Mouse (Mus musculus) ES-E14 (cell line): ENCODE measurements at regions not wholly inside any gene's neighbourhood (a gene's known extent, or its start where the extent isn't known, plus 50 kb on each side); places are given as distances from the start of the nearest gene placed in this dataset.

Experiments
- DNase-seq: peaks from one replicate; pipeline ENCODE4 v3.0.0-alpha.2; 2013; ENCODE audit warnings: low read depth, low spot score
- H3K27ac ChIP-seq: 2 replicates; pipeline ENCODE4 v1.5.1; 2012; ENCODE audit warnings: low read depth, mild to moderate bottlenecking, low read length, moderate library complexity, mixed read lengths; ENCODE audit not compliant: poor library complexity, insufficient read depth, severe bottlenecking
- H3K36me3 ChIP-seq: 2 replicates; pipeline ENCODE4 v1.6.1; 2012; ENCODE audit warnings: mild to moderate bottlenecking, low read length, moderate library complexity, mixed read lengths; ENCODE audit not compliant: control insufficient read depth, poor library complexity, insufficient read depth, severe bottlenecking
- H3K4me1 ChIP-seq, 2 experiments: fragments of 150-350 bp in 1 of 2; sonication (generic) in 1 of 2; 2 replicates each; pipeline ENCODE4 v1.6.1; 2012; ENCODE audit warnings: low read length in 2 of 2, mild to moderate bottlenecking in 1 of 2, mixed read lengths in 1 of 2; ENCODE audit not compliant: control insufficient read depth in 2 of 2, insufficient read depth in 2 of 2, poor library complexity in 1 of 2
- H3K4me3 ChIP-seq, 2 experiments: fragments of 150-350 bp in 1 of 2; sonication (generic) in 1 of 2; 2 replicates each; pipeline ENCODE4 v1.5.1; 2012; ENCODE audit warnings: low read length in 2 of 2, low read depth in 1 of 2, mild to moderate bottlenecking in 1 of 2, mixed read lengths in 1 of 2; ENCODE audit not compliant: insufficient read depth in 1 of 2, poor library complexity in 1 of 2, severe bottlenecking in 1 of 2
- H3K9ac ChIP-seq: 2 replicates; pipeline ENCODE4 v1.6.1; 2012; ENCODE audit warnings: low read depth, mild to moderate bottlenecking, low read length, mixed read lengths; ENCODE audit not compliant: poor library complexity, insufficient read depth, severe bottlenecking
- H3K9me3 ChIP-seq: fragments of 150-350 bp; sonication (generic); 2 replicates; pipeline ENCODE4 v1.6.1; 2012; ENCODE audit warnings: low read depth, mild to moderate bottlenecking, low read length; ENCODE audit not compliant: control insufficient read depth, insufficient read depth
- CHD2 ChIP-seq: IDR thresholded peaks from 2 replicates; pipeline ENCODE4 v1.6.1; 2014; ENCODE audit warnings: mild to moderate bottlenecking, low read depth, low read length, inconsistent platforms
- HCFC1 ChIP-seq: IDR thresholded peaks from 2 replicates; pipeline ENCODE4 v1.6.1; 2012; ENCODE audit warnings: low read length, inconsistent platforms, borderline replicate concordance; ENCODE audit not compliant: insufficient read depth
- MAFK ChIP-seq: IDR thresholded peaks from 2 replicates; pipeline ENCODE4 v1.6.1; 2014; ENCODE audit warnings: mild to moderate bottlenecking, low read depth, low read length, inconsistent platforms; ENCODE audit not compliant: insufficient read depth
- ZC3H11A ChIP-seq: IDR thresholded peaks from 2 replicates; pipeline ENCODE4 v1.6.1; 2012; ENCODE audit warnings: low read depth, mild to moderate bottlenecking, inconsistent platforms, low read length, borderline replicate concordance
- ZNF384 ChIP-seq: IDR thresholded peaks from 2 replicates; pipeline ENCODE4 v1.6.1; 2012; ENCODE audit warnings: low read depth, low read length, inconsistent platforms
- in situ Hi-C, 2 experiments: fragments of 600-800 bp; cut with MboI; formaldehyde crosslinking; loops; one replicate each; pipeline ENCODE4 v1.15.1; 2025; ENCODE audit warnings: low sequenced_read_pairs in 2 of 2, inconsistent platforms in 1 of 2; ENCODE audit not compliant: unreplicated experiment in 2 of 2

- no peaks in the 10 kb centered on the region for H3K36me3 ChIP-seq
- TF ChIP-seq MAFK (no peak), ZC3H11A (no peak), CHD2 (no peak), HCFC1 (no peak), ZNF384 (no peak)
- H3K4me3 ChIP-seq: no peak overlapping the region
- H3K4me1 ChIP-seq: no peaks in the 10 kb centered on the region
- no peaks in the 10 kb centered on the region for H3K9me3 ChIP-seq
- no peak overlapping the region for H3K9ac ChIP-seq
- in situ Hi-C loops: no loop called here
- DNase-seq: no peak
- no peak overlapping the region for H3K27ac ChIP-seq
These were observed 224.7 kb downstream of the Cdc5l start for GRCm38 (mm10) chr17:45208596-45209386.

- Histone ChIP-seq H3K9ac (no peak overlapping the region), H3K9me3 (no peaks in the 10 kb centered on the region), H3K4me3 (no peak overlapping the region), H3K4me1 (no peaks in the 10 kb centered on the region), H3K27ac (no peak overlapping the region), H3K36me3 (no peaks in the 10 kb centered on the region)
- no peak for DNase-seq
- in situ Hi-C loops: no loop called here
- TF ChIP-seq HCFC1: no peak
- peak; percentile 58; the same call in 1 of the 2 replicates for TF ChIP-seq ZC3H11A
These were observed 237.8 kb downstream of the Cdc5l start for GRCm38 (mm10) chr17:45195779-45196178.

DNA sequence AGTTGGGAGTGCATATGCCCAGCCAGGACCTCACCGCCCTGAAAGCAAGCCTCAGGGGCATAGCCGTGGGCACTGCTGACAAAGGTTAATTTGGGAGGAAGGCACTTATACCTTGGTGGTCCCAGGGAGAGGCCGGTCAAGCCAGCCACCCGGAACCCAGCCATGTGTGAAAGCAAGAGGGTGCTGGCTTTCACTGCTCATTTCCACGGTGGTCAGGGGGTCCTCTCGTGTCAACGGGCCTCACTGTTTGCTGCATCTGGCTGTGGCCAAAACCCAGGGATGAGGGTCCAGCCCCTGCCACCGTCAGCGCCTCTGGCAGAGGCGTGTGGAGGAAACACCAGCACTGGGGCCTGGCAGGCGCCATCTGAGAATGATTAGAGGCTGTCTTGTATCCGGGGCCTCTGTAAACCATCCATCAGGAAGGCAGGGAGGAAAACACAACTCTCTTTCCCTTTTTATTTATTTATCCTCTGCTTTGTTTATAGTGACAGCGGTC is 238.7 kb downstream of the Cdc5l start:
- Histone ChIP-seq H3K9me3 (no peaks in the 10 kb centered on the region), H3K27ac (no peak overlapping the region), H3K9ac (no peak overlapping the region), H3K36me3 (no peaks in the 10 kb centered on the region), H3K4me3 (no peak overlapping the region), H3K4me1 (no peaks in the 10 kb centered on the region)
- DNase-seq: no peak
- TF ChIP-seq MAFK (no peak), ZNF384 (no peak), HCFC1 (no peak), ZC3H11A (no peak), CHD2 (no peak)
- in situ Hi-C loops: no loop called here

DNA sequence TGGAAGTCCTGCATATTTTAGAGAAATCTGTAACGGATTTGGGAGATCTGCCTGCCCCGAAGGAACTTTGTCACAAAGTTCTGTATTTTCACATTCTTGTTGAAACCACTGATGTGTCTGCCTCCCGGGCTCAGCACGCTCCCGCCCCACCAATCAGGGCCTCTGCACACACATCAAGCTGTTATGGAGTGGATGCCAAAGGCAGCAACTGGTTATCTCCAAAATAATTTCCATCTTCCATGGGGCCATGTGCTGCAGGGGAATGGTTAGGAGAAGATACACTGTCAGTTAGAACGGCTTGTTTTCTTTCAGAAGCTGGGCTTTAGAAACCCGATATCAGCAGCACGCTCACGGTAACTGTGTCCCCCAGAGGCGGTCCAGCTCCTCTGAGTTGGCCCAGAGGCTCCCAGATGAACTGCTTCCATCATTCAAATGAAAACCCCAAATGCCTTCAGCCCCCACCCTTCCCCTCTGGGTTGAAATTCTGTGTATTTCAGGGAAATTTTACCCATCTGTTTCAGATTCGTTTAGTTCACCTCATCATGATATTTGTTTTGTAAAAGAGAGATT is 240.0 kb downstream of the Cdc5l start:
- no peak for DNase-seq
- H3K9ac ChIP-seq: no peak overlapping the region
- H3K27ac ChIP-seq: no peak overlapping the region
- H3K36me3 ChIP-seq: no peaks in the 10 kb centered on the region
- no peak for TF ChIP-seq ZC3H11A
- H3K4me3 ChIP-seq: no peak overlapping the region
- no peaks in the 10 kb centered on the region for H3K9me3 ChIP-seq
- in situ Hi-C loops: no loop called here
- no peaks in the 10 kb centered on the region for H3K4me1 ChIP-seq

- H3K27ac ChIP-seq: no peak overlapping the region
- in situ Hi-C loops: no loop called here
- no peaks in the 10 kb centered on the region for H3K4me1 ChIP-seq
- no peaks in the 10 kb centered on the region for H3K9me3 ChIP-seq
- DNase-seq: no peak
- H3K4me3 ChIP-seq: no peak overlapping the region
- TF ChIP-seq CHD2: no peak
- TF ChIP-seq MAFK: no peak
- no peak for TF ChIP-seq ZNF384
- TF ChIP-seq HCFC1: no peak
- no peak for TF ChIP-seq ZC3H11A
- no peaks in the 10 kb centered on the region for H3K36me3 ChIP-seq
- H3K9ac ChIP-seq: no peak overlapping the region
These were observed 246.1 kb downstream of the Cdc5l start for GRCm38 (mm10) chr17:45187402-45187801.
